Mouse (Mus musculus) adrenal gland, adult 18-20 months (tissue): ENCODE data around the gene Nedd8. TPM values are rescaled to one million over a fixed set of nuclear protein-coding genes. Genes with fewer than 3 reads are reported as not detected.

Experiments
- DNase-seq, 2 experiments: peaks; one replicate each; pipeline ENCODE4 v3.0.0; 2021 to 2022; ENCODE audit warnings: low spot score in 2 of 2
- total RNA-seq, 2 experiments: library from RNA; stranded (reverse); gene quantifications; 1 replicate in 1 of 2; 2 replicates in 1 of 2; pipeline ENCODE4 v1.2.3; 2021

The Nedd8 gene
- total RNA-seq, 2 experiments from 2014 or later, result 312 to 368 TPM

GRCm38 (mm10) chr14:55672741-55673060 lies 777 bp upstream of the Nedd8 start:
- DNase-seq, result no peak

GRCm38 (mm10) chr14:55671486-55671832 lies 465 bp downstream of the Nedd8 start:
- DNase-seq, result no peak

GRCm38 (mm10) chr14:55660636-55661035 lies 11.3 kb downstream of the Nedd8 start:
- no peak for DNase-seq

- peak; percentile 71 to 72 for DNase-seq
Observed at GRCm38 (mm10) chr14:55659960-55660573, 11.9 kb downstream of the Nedd8 start, which contains the start of gene Mdp1. Gene Mdp1, minus strand, starts transcription at chr14:55660508.

GRCm38 (mm10) chr14:55658011-55658410 lies 13.9 kb downstream of the Nedd8 start:
- peak in 1 of 2 experiments; percentile 47 for DNase-seq

GRCm38 (mm10) chr14:55656935-55657334 lies 15.0 kb downstream of the Nedd8 start:
- no peak for DNase-seq

GRCm38 (mm10) chr14:55651528-55651927 lies 20.4 kb downstream of the Nedd8 start:
- no peak for DNase-seq

GRCm38 (mm10) chr14:55649884-55650283 lies 22.0 kb downstream of the Nedd8 start, which contains the start of gene Tssk4:
Gene Tssk4, plus strand, starts transcription at chr14:55650184.
- no peak for DNase-seq

- DNase-seq, result no peak
Observed at GRCm38 (mm10) chr14:55644261-55644888, 27.5 kb downstream of the Nedd8 start.

GRCm38 (mm10) chr14:55643060-55643907 lies 28.6 kb downstream of the Nedd8 start, which contains the start of gene Tm9sf1:
Gene Tm9sf1, minus strand, starts transcription at chr14:55643806.
- peak; percentile 86 to 89 for DNase-seq

GRCm38 (mm10) chr14:55642679-55643059 lies 29.3 kb downstream of the Nedd8 start:
- no peak for DNase-seq

GRCm38 (mm10) chr14:55641291-55641690 lies 30.6 kb downstream of the Nedd8 start:
- no peak for DNase-seq

- no peak for DNase-seq
Observed at GRCm38 (mm10) chr14:55640816-55641215, 31.1 kb downstream of the Nedd8 start.

GRCm38 (mm10) chr14:55637795-55638194 lies 34.1 kb downstream of the Nedd8 start, which contains the start of gene Gm49378:
Gene Gm49378, minus strand, starts transcription at chr14:55637895.
- DNase-seq, result no peak

- DNase-seq, result peak; percentile 81 to 83
Observed at GRCm38 (mm10) chr14:55635523-55636007, 36.4 kb downstream of the Nedd8 start, which contains the start of gene Ipo4. Gene Ipo4, minus strand, starts transcription at chr14:55635957.

- no peak for DNase-seq
Observed at GRCm38 (mm10) chr14:55634874-55635522, 36.9 kb downstream of the Nedd8 start.

- peak; percentile 52 to 73 for DNase-seq
Observed at GRCm38 (mm10) chr14:55629312-55629711, 42.6 kb downstream of the Nedd8 start.

- no peak for DNase-seq
Observed at GRCm38 (mm10) chr14:55628077-55628827, 43.7 kb downstream of the Nedd8 start.

GRCm38 (mm10) chr14:55618486-55619195 lies 53.3 kb downstream of the Nedd8 start:
- no peak for DNase-seq

GRCm38 (mm10) chr14:55617822-55618221 lies 54.1 kb downstream of the Nedd8 start, which contains the start of gene Rec8:
Gene Rec8, plus strand, starts transcription at chr14:55618037.
- DNase-seq, result no peak
